Mouse (Mus musculus) CD8-positive naive resting alpha-beta T cell, adult 2 months (primary cell): ENCODE measurements around the gene Galnt15.
A peak's percentile ranks its signal among the peaks of the same experiment; 100 is the strongest.

ENCODE experiments used
- DNase-seq, 2 experiments: peaks; one replicate each; pipeline ENCODE4 v3.0.0; 2022; ENCODE audit warnings: low read depth in 2 of 2, low spot score in 2 of 2

The Galnt15 gene

GRCm38 (mm10) chr14:32032522-32032921 lies 3.7 kb downstream of the Galnt15 start:
- DNase-seq = peak; percentile 10 to 26

- no peak for DNase-seq
These were observed 7.7 kb downstream of the Galnt15 start for GRCm38 (mm10) chr14:32036482-32036881.

- DNase-seq = no peak
These were observed 9.0 kb downstream of the Galnt15 start for GRCm38 (mm10) chr14:32037661-32038252.

GRCm38 (mm10) chr14:32042108-32042507 lies 13.3 kb downstream of the Galnt15 start:
- no peak for DNase-seq

GRCm38 (mm10) chr14:32046357-32046756 lies 17.6 kb downstream of the Galnt15 start:
- DNase-seq = no peak

GRCm38 (mm10) chr14:32050171-32050570 lies 21.4 kb downstream of the Galnt15 start:
- DNase-seq = no peak

GRCm38 (mm10) chr14:32053895-32054294 lies 25.1 kb downstream of the Galnt15 start:
- DNase-seq = no peak

GRCm38 (mm10) chr14:32054788-32055187 lies 26.0 kb downstream of the Galnt15 start:
- DNase-seq = no peak

GRCm38 (mm10) chr14:32055781-32056180 lies 27.0 kb downstream of the Galnt15 start:
- DNase-seq = no peak

- no peak for DNase-seq
These were observed 27.9 kb downstream of the Galnt15 start for GRCm38 (mm10) chr14:32056675-32057074.

GRCm38 (mm10) chr14:32057664-32058063 lies 28.9 kb downstream of the Galnt15 start:
- no peak for DNase-seq

- no peak for DNase-seq
These were observed 32.6 kb downstream of the Galnt15 start for GRCm38 (mm10) chr14:32061398-32061797.

- DNase-seq = no peak
These were observed 44.0 kb downstream of the Galnt15 start for GRCm38 (mm10) chr14:32072807-32073206.

- DNase-seq = no peak
These were observed 44.5 kb downstream of the Galnt15 start for GRCm38 (mm10) chr14:32073211-32073685.

GRCm38 (mm10) chr14:32073901-32074300 lies 45.1 kb downstream of the Galnt15 start:
- DNase-seq = no peak

GRCm38 (mm10) chr14:32076896-32077575 lies 48.2 kb downstream of the Galnt15 start:
- peak; percentile 18 to 27 for DNase-seq

- no peak for DNase-seq
These were observed 52.2 kb downstream of the Galnt15 start for GRCm38 (mm10) chr14:32081026-32081425.

GRCm38 (mm10) chr14:32082891-32083290 lies 54.1 kb downstream of the Galnt15 start:
- DNase-seq = no peak

GRCm38 (mm10) chr14:32083466-32083865 lies 54.7 kb downstream of the Galnt15 start:
- DNase-seq = no peak

- peak in 1 of 2 experiments; percentile 81 for DNase-seq
These were observed 56.1 kb downstream of the Galnt15 start, which contains the start of gene Oxnad1 for GRCm38 (mm10) chr14:32084761-32085485. TSS of gene Oxnad1 (plus strand) at chr14:32085374.

GRCm38 (mm10) chr14:32085486-32086201 lies 56.9 kb downstream of the Galnt15 start, which contains the start of gene Dph3:
TSS of gene Dph3 (minus strand) at chr14:32085729.
- peak; percentile 94 to 95 for DNase-seq
